Mouse (Mus musculus): Measurements from ENCODE around the gene Dock10.

GRCm38 (mm10) chr1:80628054-80628453, 130.3 kb downstream of the Dock10 start:
- TF ChIP-seq CTCF (IDR thresholded peaks at IDR 0.05; ENCODE audit: low read depth, low read length) (no peak), POLR2A (IDR thresholded peaks at IDR 0.05; ENCODE audit: borderline replicate concordance, low read depth, low read length) (no peak)

All from bone marrow macrophage, adult 2 months (primary cell).